Mouse (Mus musculus) forebrain, embryonic 14.5 days (tissue): ENCODE data around the gene Gm20388. TPM values are rescaled to one million over a fixed set of nuclear protein-coding genes. Genes with fewer than 3 reads are reported as not detected.

ENCODE experiments used
- ATAC-seq: fragments of 200-750 bp; cut with Nextera tagmentation; 2 replicates; pipeline ENCODE4 v1.8.0; 2017; ENCODE audit warnings: mild to moderate bottlenecking, moderate library complexity
- DNase-seq: peaks from one replicate; pipeline ENCODE4 v3.0.0-alpha.2; 2015; ENCODE audit warnings: low spot score
- H3K27ac ChIP-seq: fragments of 300-500 bp; sonication (generic); 2 replicates; pipeline ENCODE4 v1.5.1; 2014; ENCODE audit warnings: low read depth, mild to moderate bottlenecking, control low read depth, low read length, moderate library complexity
- H3K27me3 ChIP-seq: fragments of 300-500 bp; sonication (generic); replicated peaks from 2 replicates; pipeline ENCODE4 v1.6.1; 2014; ENCODE audit warnings: low read length, control low read depth, mixed read lengths; ENCODE audit not compliant: control insufficient read depth, insufficient read depth
- H3K36me3 ChIP-seq: fragments of 300-500 bp; sonication (generic); 2 replicates; pipeline ENCODE4 v1.6.1; 2014; ENCODE audit warnings: low read length, control low read depth; ENCODE audit not compliant: control insufficient read depth, insufficient read depth
- H3K4me1 ChIP-seq: fragments of 300-500 bp; sonication (generic); 2 replicates; pipeline ENCODE4 v1.6.1; 2014; ENCODE audit warnings: antibody characterized with exemption, low read length, control low read depth; ENCODE audit not compliant: control insufficient read depth, insufficient read depth
- H3K4me2 ChIP-seq: fragments of 300-500 bp; sonication (generic); 2 replicates; pipeline ENCODE4 v1.6.1; 2014; ENCODE audit warnings: mild to moderate bottlenecking, control low read depth, low read length
- H3K4me3 ChIP-seq: fragments of 300-500 bp; sonication (generic); 2 replicates; pipeline ENCODE4 v1.5.1; 2014; ENCODE audit warnings: low read depth, low read length, control low read depth
- H3K9ac ChIP-seq: fragments of 300-500 bp; sonication (generic); 2 replicates; pipeline ENCODE4 v1.6.1; 2014; ENCODE audit warnings: mild to moderate bottlenecking, low read length, control low read depth, moderate library complexity
- H3K9me3 ChIP-seq: fragments of 300-500 bp; sonication (generic); replicated peaks from 2 replicates; pipeline ENCODE4 v1.6.1; 2016; ENCODE audit warnings: low read length, control low read depth, mixed read lengths; ENCODE audit not compliant: control insufficient read depth
- WGBS: fragments of 180-500 bp; shearing (Covaris S2); extraction: QIAGEN DNeasy Blood & Tissue Kit; methylation state at CpG from one replicate; pipeline ENCODE4 v1.1.7; 2014; 5-methylcytosine and 5-hydroxymethylcytosine counted together
- polyA plus RNA-seq: library from polyadenylated mRNA; unstranded; fragments of >200 nt; fragmentation: Nextera tagmentation; extraction: Ambion mirVana; gene quantifications from 2 replicates; pipeline ENCODE4 v1.2.1, GENCODE M21; 2014

Gm20388 gene
- polyA plus RNA-seq, 1 experiment from 2014 or later, result 7.4 TPM

DNA sequence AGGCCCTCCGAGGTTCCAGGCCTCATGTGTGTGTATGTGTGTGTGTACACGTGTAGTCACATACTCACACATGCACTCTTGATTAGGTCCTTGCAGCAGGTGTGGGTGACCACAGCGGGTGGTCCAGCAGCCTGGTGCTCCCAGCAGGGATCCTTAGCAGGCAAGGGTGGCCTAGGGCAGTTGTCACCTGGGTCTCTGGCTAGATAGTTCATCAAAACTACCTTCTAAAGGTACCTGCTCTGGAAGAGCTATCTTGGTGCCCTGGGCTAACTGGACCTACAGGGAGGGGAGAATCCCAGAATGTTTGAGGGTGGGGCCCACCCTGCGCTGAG lies 1821.7 kb downstream of the Gm20388 start:
- Histone ChIP-seq H3K27me3 (peaks cover 34% of the 10 kb centered on the region), H3K36me3 (no peaks in the 10 kb centered on the region), H3K4me2 (peak overlapping the region; percentile 61), H3K4me3 (peak overlapping the region; percentile 64), H3K4me1 (peaks cover 8% of the 10 kb centered on the region), H3K27ac (no peak overlapping the region), H3K9me3 (no peaks in the 10 kb centered on the region), H3K9ac (peak overlapping the region; percentile 78; the same call in 1 of the 2 replicates)
- DNase-seq, result no peak
- 49% methylated on average over 4 of the region's 4 CpGs for WGBS
- ATAC-seq, result no peak

DNA sequence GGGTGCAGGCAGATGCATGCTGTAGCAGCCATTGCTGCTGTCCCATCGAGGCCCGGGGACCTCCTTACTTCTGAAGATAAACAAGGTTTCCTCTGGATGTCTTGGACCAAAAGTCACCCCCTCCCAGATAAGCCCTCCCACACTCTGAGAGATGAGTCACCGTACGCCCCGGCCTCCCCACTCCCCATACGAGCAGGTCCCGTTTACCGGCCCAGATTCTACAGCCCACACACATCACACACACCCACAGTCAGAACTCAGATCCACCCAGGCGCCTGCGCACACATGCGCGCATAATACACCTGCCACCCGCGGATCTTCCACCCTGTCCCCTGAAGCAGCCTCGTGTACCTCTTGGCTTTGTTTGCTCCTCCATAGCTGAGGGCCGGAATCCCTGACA lies 1823.6 kb downstream of the Gm20388 start:
- DNase-seq (no peak), ATAC-seq (no peak)
- Histone ChIP-seq H3K4me2 (no peak overlapping the region), H3K4me3 (no peak overlapping the region), H3K9me3 (no peaks in the 10 kb centered on the region), H3K9ac (no peak overlapping the region), H3K27me3 (peaks cover 21% of the 10 kb centered on the region), H3K27ac (no peak overlapping the region), H3K4me1 (peaks cover 8% of the 10 kb centered on the region), H3K36me3 (no peaks in the 10 kb centered on the region)
- WGBS, result 90% methylated on average over 16 of the region's 16 CpGs

DNA sequence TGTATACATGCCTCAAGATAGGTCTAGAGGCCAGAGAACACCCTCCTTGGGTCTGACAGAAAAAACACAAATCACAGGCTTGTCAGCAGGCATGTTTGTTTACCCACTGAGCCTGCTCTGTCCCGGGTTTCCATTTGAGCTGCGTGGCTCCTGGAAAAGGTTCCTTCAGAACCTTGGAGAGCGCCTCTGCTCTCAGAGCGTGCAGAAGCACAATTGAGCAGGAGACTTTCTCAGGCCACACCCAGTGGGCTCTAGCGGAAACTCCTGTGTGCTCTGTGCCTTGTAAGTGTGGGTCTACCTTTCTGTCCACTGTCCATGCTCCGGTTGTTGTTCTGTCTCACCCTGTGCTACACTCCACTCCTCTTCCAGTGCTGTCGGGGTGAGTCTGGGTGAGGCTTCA lies 1825.6 kb downstream of the Gm20388 start:
- 15% methylated on average over 7 of the region's 7 CpGs for WGBS
- Histone ChIP-seq H3K9ac (no peak overlapping the region), H3K4me1 (peaks cover 8% of the 10 kb centered on the region), H3K4me2 (no peak overlapping the region), H3K27me3 (peaks cover 15% of the 10 kb centered on the region), H3K4me3 (no peak overlapping the region), H3K9me3 (no peaks in the 10 kb centered on the region), H3K27ac (no peak overlapping the region), H3K36me3 (no peaks in the 10 kb centered on the region)
- ATAC-seq, result no peak
- peak; percentile 36 for DNase-seq

DNA sequence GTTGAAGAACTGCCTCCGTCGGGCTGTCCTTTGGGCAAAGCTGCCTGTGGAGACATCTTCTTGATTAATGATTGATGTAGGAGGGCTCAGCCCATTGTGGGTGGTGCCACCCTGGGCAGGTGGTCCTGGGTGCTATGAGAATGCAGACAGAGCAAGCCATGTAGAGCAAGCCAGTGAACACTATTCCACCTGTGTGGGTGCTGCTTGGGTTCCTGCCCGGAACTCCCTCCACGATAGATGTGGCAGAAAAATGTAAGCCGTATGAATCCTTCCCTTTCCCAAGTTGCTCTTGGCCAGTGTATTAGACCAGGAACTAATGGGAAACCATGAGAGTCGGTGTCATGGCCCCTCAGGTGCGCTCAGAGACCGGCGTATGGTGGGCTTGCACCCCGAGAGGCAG lies 1830.1 kb downstream of the Gm20388 start:
- no peaks in the 10 kb centered on the region for H3K27me3 ChIP-seq
- no peak for ATAC-seq
- 92% methylated on average over 10 of the region's 10 CpGs for WGBS
- no peak for DNase-seq
- H3K9me3 ChIP-seq, result no peaks in the 10 kb centered on the region
- H3K9ac ChIP-seq, result no peak overlapping the region
- H3K4me1 ChIP-seq, result no peaks in the 10 kb centered on the region
- no peaks in the 10 kb centered on the region for H3K36me3 ChIP-seq
- no peak overlapping the region for H3K4me3 ChIP-seq
- no peak overlapping the region for H3K27ac ChIP-seq
- no peak overlapping the region for H3K4me2 ChIP-seq

DNA sequence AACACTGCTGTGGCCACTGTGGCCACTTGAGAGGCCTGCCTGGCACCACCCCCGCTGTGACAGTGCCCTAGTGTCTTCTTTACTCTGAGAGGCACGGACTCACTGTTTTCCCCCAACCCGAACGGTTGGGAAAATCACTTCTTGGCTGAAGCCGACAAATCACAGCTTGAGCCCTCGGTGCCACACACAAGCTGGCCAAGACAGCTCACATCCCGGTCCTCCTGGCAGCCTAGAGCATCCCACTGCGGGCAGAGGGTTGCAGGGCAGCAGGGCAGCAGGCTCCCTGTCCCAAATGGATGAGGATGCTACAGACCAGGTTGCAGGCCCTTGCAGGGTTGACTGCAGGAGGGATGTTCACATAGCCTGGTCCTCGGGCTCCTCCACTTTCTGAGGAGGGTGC lies 1838.9 kb downstream of the Gm20388 start:
- Histone ChIP-seq H3K27me3 (no peaks in the 10 kb centered on the region), H3K27ac (no peak overlapping the region), H3K4me2 (no peak overlapping the region), H3K4me1 (no peaks in the 10 kb centered on the region), H3K4me3 (no peak overlapping the region), H3K9ac (no peak overlapping the region), H3K36me3 (no peaks in the 10 kb centered on the region), H3K9me3 (no peaks in the 10 kb centered on the region)
- whole genome bisulfite sequencing, result 79% methylated on average over 9 of the region's 9 CpGs
- ATAC-seq (no peak), DNase-seq (no peak)

DNA sequence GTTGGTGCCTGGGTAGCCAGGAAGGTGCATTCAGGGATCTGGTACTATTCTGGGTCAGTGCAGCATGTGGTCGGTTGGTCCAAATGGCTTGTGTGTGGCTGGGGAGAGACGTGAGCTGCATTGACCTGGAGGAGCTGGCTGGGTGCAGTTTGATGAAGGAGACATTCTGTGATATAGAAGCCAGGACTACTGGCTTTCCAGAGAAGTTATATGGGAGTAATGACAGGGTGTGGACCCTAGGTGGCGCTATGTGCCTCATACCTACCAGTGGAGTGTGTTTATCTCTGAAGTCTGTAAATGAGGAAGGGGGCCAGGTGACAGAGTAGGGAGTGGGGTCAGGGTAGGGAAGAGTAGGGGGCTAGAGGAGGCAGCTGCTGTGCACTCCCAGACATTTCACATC lies 1839.9 kb downstream of the Gm20388 start:
- Histone ChIP-seq H3K36me3 (no peaks in the 10 kb centered on the region), H3K4me2 (no peak overlapping the region), H3K9ac (no peak overlapping the region), H3K27me3 (no peaks in the 10 kb centered on the region), H3K4me1 (no peaks in the 10 kb centered on the region), H3K4me3 (no peak overlapping the region), H3K9me3 (no peaks in the 10 kb centered on the region), H3K27ac (no peak overlapping the region)
- ATAC-seq (no peak), DNase-seq (no peak)
- WGBS, result 36% methylated on average over 3 of the region's 3 CpGs

DNA sequence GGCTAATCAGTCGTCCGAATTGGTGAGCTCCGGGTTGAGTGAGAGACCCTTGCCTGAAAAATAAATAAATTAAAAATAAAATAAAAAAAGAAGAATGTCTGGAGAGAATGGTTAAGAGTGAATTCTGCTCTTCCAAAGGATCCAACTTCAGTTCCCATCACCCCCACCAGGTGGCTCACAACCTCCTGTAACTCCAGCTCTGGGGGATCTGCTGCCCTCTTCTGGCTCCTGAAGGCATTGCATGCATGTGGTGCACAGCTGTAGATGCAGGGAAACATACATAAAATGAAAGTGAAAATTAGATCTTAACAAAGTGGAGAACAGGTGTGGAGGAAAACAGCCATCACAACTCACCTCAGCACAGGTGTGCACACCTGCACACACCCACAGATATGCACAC lies 1840.8 kb downstream of the Gm20388 start:
- Histone ChIP-seq H3K9ac (no peak overlapping the region), H3K27ac (no peak overlapping the region), H3K4me3 (no peak overlapping the region), H3K9me3 (no peaks in the 10 kb centered on the region), H3K27me3 (no peaks in the 10 kb centered on the region), H3K36me3 (no peaks in the 10 kb centered on the region), H3K4me1 (no peaks in the 10 kb centered on the region), H3K4me2 (no peak overlapping the region)
- peak; percentile 56 for DNase-seq
- ATAC-seq, result no peak
- WGBS, result 27% methylated on average over 3 of the region's 3 CpGs

DNA sequence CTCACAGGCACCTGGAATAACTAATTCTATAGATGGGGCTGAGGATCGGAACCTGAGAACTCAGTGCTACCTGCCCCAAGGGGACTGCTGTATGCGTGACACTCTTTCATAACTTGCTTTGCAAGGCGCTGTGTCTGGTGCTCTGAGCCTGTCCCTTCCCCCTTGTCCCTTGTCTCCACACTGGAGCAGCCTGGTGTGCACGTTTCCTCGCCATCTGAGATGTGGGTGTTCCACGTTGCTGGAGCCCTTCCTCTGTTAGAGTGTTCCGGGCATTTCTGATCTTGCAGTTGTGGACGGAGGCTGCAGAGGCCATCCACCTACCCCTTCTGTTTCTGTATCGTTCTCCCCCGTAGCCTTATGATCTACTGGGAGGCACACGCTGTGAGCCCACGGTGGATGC lies 1847.8 kb downstream of the Gm20388 start:
- H3K4me1 ChIP-seq, result peaks cover 3% of the 10 kb centered on the region; the same call in 1 of the 2 replicates
- H3K4me3 ChIP-seq, result no peak overlapping the region
- WGBS, result 81% methylated on average over 12 of the region's 12 CpGs
- ATAC-seq (no peak), DNase-seq (no peak)
- H3K9ac ChIP-seq, result no peak overlapping the region
- H3K4me2 ChIP-seq, result no peak overlapping the region
- H3K27me3 ChIP-seq, result no peaks in the 10 kb centered on the region
- H3K36me3 ChIP-seq, result no peaks in the 10 kb centered on the region
- no peak overlapping the region for H3K27ac ChIP-seq
- H3K9me3 ChIP-seq, result no peaks in the 10 kb centered on the region

DNA sequence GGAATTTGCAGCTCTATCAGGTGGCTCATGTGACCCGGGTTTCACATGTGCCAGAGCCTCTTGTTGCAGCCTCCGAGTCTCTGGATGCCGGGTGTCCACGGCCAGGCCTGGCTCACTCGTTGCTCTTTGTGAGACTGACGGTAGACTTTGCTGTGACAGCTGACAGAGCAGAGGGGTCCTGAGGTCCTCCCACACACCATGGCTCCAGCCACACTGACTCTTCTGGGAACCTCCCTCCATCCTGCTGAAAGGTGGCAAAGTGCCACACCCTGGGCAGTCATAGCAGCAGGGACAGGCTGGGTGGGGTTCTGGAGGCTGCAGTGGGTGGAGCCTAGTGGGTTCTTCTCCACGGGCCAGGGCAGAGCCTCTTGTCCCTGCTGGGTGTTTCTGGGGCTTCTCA lies 1849.8 kb downstream of the Gm20388 start:
- H3K4me3 ChIP-seq, result no peak overlapping the region
- no peak overlapping the region for H3K9ac ChIP-seq
- no peak overlapping the region for H3K4me2 ChIP-seq
- no peaks in the 10 kb centered on the region for H3K9me3 ChIP-seq
- no peak overlapping the region for H3K27ac ChIP-seq
- DNase-seq, result no peak
- peaks cover 3% of the 10 kb centered on the region; the same call in 1 of the 2 replicates for H3K4me1 ChIP-seq
- no peaks in the 10 kb centered on the region for H3K36me3 ChIP-seq
- no peaks in the 10 kb centered on the region for H3K27me3 ChIP-seq
- 80% methylated on average over 7 of the region's 7 CpGs for WGBS
- ATAC-seq, result no peak
